Mouse (Mus musculus): ENCODE results near the gene Sept11.

Gene Sept11

GRCm38 (mm10) chr5:93126930-93127562 is 33.8 kb downstream of the Sept11 start:
- no peak for DNase-seq (ENCODE audit: low read depth, low spot score)

GRCm38 (mm10) chr5:93127722-93128121 is 34.5 kb downstream of the Sept11 start:
- DNase-seq (ENCODE audit: low read depth, low spot score), result no peak

- DNase-seq (ENCODE audit: low read depth, low spot score), result no peak
Measured at GRCm38 (mm10) chr5:93128765-93129164, 35.5 kb downstream of the Sept11 start.

GRCm38 (mm10) chr5:93129953-93130352 is 36.7 kb downstream of the Sept11 start:
- DNase-seq (ENCODE audit: low read depth, low spot score), result no peak

DNA sequence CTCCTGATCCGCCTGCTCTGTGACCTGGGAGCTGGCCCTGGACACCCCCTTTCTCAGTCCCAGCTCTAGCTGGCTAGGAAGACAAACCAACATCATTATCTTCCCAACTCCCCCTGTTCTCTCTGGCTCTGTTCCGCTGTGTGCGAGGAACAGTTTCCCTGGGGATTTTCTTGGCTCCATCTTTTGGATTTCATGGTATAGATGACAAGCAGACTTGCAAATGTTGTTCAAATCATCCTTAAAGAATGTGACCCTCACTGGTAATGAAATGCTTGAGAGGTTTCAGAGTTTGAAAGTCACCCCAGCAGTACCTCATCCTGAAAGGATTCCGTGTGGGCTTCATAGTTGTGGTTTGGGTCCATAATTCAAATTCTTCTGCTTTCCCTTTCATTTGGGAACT is 38.2 kb downstream of the Sept11 start:
- DNase-seq (ENCODE audit: low read depth, low spot score), result no peak

GRCm38 (mm10) chr5:93133445-93134244 is 40.4 kb downstream of the Sept11 start:
- peak; percentile 70 for DNase-seq (ENCODE audit: low read depth, low spot score)

DNA sequence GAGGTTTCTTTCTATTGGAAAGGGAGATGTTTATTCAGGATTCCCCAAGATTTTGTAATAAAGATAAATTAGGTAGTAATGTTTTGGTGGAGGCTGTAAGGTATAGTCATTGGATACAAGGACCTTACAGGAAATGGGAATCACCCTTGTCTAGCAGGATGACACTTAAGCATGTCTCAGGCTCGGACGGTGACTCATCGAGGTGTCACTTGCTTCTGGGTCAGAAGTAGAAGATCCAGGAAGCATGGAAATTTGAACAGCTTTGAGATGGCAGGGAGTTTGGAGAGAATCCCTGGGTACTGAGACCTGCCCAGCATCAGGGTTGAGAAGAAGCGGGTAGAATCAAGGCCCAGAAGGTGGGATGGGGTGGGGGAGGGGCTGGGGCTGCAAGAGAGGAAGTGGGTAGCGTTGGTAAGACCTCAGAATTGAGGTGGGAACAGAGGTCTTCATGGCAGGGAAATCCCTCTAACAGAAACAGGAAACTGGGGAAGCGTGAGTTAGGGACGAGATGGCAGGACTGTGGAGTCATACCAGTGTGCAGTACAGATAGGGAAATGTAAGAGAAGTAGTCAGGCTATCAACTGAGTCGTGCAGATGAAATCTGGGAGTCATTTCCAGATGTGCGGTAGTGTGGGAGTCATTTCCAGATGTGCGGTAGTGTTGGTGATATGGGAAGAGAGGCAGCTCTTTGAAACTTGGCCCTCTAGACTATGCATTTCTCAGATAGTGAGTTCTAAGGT is 42.3 kb downstream of the Sept11 start:
- DNase-seq (ENCODE audit: low read depth, low spot score), result peak; percentile 33

DNA sequence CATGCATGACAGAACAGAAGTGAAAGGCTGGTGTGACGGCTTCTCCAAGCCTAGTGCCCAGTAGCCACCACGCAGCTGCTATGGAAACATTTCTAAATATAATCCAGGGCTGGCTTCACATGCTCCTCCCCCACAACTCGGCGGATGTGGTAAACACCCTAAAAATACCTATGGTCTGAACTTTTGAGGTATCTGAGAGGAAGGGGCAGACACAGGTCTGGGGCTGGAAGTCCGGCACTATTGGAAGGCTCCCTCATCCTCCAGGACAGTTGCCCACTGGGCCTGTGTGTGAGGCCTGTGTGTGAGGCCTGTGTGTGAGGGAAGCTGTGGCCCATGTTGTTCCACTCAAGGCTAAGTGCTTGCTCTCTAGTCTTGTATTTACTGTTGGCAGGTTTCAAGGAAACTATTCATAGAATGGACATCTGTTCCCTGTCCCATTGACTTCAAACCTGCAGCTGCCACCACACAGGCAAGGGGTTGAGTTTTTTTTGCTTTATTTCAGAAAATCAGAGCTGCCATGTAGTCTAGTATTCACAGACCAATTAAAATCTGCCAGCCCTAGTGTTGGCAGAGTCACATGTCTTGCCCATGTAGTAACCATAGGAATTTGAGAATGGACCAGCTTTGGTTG is 43.8 kb downstream of the Sept11 start:
- DNase-seq (ENCODE audit: low read depth, low spot score), result peak; percentile 73

- DNase-seq (ENCODE audit: low read depth, low spot score), result no peak
Measured at GRCm38 (mm10) chr5:93139350-93139749, 46.1 kb downstream of the Sept11 start.

GRCm38 (mm10) chr5:93140747-93141146 is 47.5 kb downstream of the Sept11 start:
- no peak for DNase-seq (ENCODE audit: low read depth, low spot score)

- no peak for DNase-seq (ENCODE audit: low read depth, low spot score)
Measured at GRCm38 (mm10) chr5:93143360-93144091, 50.3 kb downstream of the Sept11 start.

DNA sequence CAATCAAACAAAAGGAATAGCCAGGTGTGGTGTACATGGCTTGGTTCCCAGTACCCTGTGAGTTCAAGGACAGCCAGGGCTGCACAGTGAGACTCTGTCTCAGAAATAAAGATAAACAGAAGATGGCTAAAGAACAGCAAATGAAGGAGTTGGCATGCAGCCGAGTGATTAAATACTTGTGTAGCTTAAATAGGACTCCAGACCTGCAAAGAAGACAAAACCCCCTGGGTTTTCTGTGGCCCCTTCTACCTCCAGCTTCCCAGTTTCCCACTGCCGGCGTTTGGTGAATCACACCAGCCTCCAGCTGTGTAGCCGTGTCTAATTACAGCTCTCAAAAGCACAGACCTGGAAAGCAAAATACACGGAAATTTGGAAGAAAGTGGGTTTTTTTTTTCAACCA is 51.6 kb downstream of the Sept11 start:
- DNase-seq (ENCODE audit: low read depth, low spot score), result no peak

- DNase-seq (ENCODE audit: low read depth, low spot score), result no peak
Measured at GRCm38 (mm10) chr5:93145504-93145903, 52.3 kb downstream of the Sept11 start.

DNA sequence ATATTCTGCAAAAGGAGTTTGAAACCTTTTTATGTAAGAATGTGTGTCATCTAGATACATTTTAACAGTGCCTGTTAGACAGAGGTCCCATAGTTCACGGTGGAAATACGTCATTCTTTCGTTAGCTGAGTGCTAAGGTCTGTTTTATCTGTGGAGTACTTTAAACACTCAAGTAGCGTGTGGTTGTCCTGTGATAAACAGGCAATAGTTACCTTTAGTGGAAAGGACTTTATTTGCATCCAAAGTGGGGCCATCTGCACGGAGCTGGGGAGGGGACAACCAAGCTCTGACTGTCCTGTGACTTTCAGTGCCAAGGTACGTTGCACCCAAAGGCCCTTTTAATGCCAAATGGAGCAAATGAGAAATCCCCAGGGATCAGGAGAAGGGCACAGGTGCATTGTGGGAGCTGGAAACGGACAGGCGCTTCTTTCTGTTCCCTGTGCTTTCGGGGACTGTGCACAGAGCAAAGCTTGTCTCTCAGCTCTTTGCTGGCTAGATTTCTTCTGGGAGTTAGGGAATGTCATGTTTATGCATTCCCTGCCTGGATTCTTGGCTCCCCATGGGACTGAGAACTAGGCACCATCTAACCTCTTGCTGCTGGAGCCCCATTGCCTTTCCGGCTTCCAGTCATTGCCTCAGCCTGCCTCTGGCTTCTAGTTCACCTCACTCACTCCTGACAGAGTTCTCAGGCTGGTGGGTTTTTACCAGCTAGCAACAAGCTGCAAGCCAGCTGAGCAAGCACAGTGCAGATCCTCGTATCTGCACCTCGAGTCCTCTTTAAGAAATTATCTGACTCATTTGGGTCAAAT is 56.9 kb downstream of the Sept11 start:
- no peak for DNase-seq (ENCODE audit: low read depth, low spot score)

DNA sequence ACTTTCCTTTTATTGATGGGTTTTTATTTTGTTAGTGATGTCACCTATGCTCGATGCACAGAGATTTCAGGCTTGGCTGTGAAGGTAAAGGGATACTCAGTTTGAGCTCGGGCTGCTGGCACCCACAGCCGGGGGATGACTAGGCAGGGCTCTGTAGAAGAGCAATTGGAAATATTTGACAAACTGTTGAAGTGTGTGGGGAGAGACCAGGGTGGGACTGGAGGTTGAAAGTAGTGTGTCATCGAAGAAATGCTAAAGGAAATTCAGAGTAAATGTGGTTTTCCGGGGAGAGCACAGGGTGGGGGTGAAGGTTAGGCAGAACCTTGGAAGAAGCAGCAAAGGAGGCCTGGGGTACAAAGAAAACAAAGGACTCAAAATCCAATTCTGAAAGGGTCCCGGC is 58.7 kb downstream of the Sept11 start:
- peak; percentile 43 for DNase-seq (ENCODE audit: low read depth, low spot score)

- peak; percentile 55 for DNase-seq (ENCODE audit: low read depth, low spot score)
Measured at GRCm38 (mm10) chr5:93152451-93152850, 59.2 kb downstream of the Sept11 start.

- no peak for DNase-seq (ENCODE audit: low read depth, low spot score)
Measured at GRCm38 (mm10) chr5:93154401-93154800, 61.2 kb downstream of the Sept11 start.

GRCm38 (mm10) chr5:93163541-93163940 is 70.3 kb downstream of the Sept11 start:
- DNase-seq (ENCODE audit: low read depth, low spot score), result peak; percentile 59

GRCm38 (mm10) chr5:93167919-93168516 is 74.8 kb downstream of the Sept11 start:
- no peak for DNase-seq (ENCODE audit: low read depth, low spot score)

DNA sequence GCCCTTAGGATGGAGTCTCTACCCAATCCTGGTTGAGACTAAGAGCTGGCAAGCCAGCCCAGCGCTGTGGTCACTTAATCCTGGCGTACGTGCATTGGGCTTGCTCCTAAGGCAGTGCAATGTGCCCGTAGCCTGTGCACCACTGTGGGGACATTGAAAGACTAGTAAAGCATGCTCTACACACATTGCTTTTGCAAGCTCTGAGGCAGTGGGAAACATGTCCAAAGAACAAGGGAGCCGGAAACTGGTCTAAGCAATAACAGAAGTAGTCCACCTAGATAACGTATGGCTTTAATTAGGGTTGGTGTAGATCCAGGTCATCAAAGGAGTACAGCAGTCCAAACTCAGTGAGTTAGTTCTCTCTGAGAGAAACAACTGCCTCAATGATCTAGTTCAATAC is 75.4 kb downstream of the Sept11 start:
- no peak for DNase-seq (ENCODE audit: low read depth, low spot score)
